Mouse (Mus musculus): ENCODE measurements at regions not wholly inside any gene's neighbourhood (a gene's known extent, or its start where the extent isn't known, plus 50 kb on each side); places are given as distances from the start of the nearest gene placed in this dataset.

DNA sequence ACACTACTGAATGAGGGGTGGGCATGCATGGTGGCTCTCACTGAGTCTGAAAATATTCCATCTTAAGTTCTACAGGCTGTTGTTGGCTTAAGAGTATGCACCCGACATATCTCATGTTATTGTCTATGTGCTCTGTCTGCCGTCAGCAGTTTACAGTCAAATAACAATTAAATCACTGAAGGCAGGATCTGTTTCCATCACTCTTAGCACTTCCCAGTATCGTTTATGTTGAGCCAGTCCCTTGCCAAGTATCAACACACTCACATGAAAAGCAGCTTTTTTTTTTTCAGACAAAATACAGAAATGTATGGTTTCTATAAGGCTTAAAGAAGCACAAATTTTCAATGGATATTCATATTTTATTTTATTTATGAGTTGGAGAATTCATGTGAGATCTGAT lies 485.9 kb upstream of the Gm9747 start:
- peaks cover 0 to 4% of the 10 kb centered on the region in 2 experiments; a peak in 1 of 4 replicates for H3K4me1 ChIP-seq (ENCODE audit: control insufficient read depth in 1 of 2, insufficient read depth in 2 of 2)
- no peaks in the 10 kb centered on the region for H3K79me2 ChIP-seq (replicated peaks; ENCODE audit: control insufficient read depth, extremely low read depth, insufficient read depth, poor library complexity, severe bottlenecking)
- dilution Hi-C loops (cut with MboI; ENCODE audit: extremely low pct_ligation_motif_present, extremely low pct_unique_long_range_greater_than_20kb, low sequenced_read_pairs) (no loop called here), in situ Hi-C loops (cut with MboI; ENCODE audit: low pct_ligation_motif_present, low pct_unique_long_range_greater_than_20kb, low sequenced_read_pairs) (no loop called here)
- H3K27ac ChIP-seq (ENCODE audit: insufficient read depth, low read depth) = no peak overlapping the region
- H3K4me3 ChIP-seq (replicated peaks in 1 of 3; ENCODE audit: low read depth in 2 of 3, low read length in 2 of 3, poor library complexity in 1 of 3) = no peak overlapping the region
- no peaks in the 10 kb centered on the region for H3K27me3 ChIP-seq (replicated peaks)
- H3K4me2 ChIP-seq (ENCODE audit: insufficient read depth, low read depth, poor library complexity, severe bottlenecking) = no peak overlapping the region
- no peak for DNase-seq (ENCODE audit: extremely low read depth)
- no peak overlapping the region for H3K9ac ChIP-seq (ENCODE audit: insufficient read depth, low read depth)
- H3K36me3 ChIP-seq (replicated peaks in 1 of 2; ENCODE audit: control insufficient read depth in 1 of 2, insufficient read depth in 1 of 2, low read length in 1 of 2) = no peaks in the 10 kb centered on the region
- TF ChIP-seq KAT2A (IDR thresholded peaks at IDR 0.05; ENCODE audit: insufficient replicate concordance, low read length) (no peak), BHLHE40 (IDR thresholded peaks at IDR 0.05; ENCODE audit: low read depth, low read length) (no peak), POLR2A (IDR thresholded peaks at IDR 0.05; ENCODE audit: low read depth, low read length) (no peak), PAX5 (IDR thresholded peaks at IDR 0.05; ENCODE audit: low read length) (no peak), SIN3A (IDR thresholded peaks at IDR 0.05; ENCODE audit: low read length) (no peak), MXI1 (IDR thresholded peaks at IDR 0.05; ENCODE audit: low read depth, low read length) (no peak), RAD21 (IDR thresholded peaks at IDR 0.05; ENCODE audit: low read depth, low read length) (no peak), ETS1 (conservative IDR thresholded peaks at IDR 0.05; ENCODE audit: low read depth, low read length) (no peak), RCOR1 (conservative IDR thresholded peaks at IDR 0.05; ENCODE audit: low read depth, low read length) (no peak), NELFE (IDR thresholded peaks at IDR 0.05; ENCODE audit: low read depth, low read length) (no peak), ZKSCAN1 (IDR thresholded peaks at IDR 0.05; ENCODE audit: borderline replicate concordance, low read depth, low read length) (no peak), ZMIZ1 (IDR thresholded peaks at IDR 0.05; ENCODE audit: low read depth, low read length) (no peak), CTCF (conservative IDR thresholded peaks at IDR 0.05 in 1 of 2, IDR thresholded peaks at IDR 0.05 in 1 of 2; ENCODE audit: low read depth in 2 of 2, low read length in 2 of 2) (no peak), E2F4 (IDR thresholded peaks at IDR 0.05; ENCODE audit: insufficient replicate concordance, low read depth, low read length) (no peak), ZNF384 (IDR thresholded peaks at IDR 0.05; ENCODE audit: low read depth, low read length) (no peak), ELF1 (IDR thresholded peaks at IDR 0.05; ENCODE audit: low read depth, low read length) (no peak), TBP (conservative IDR thresholded peaks at IDR 0.05; ENCODE audit: low read depth, low read length) (no peak), CHD2 (IDR thresholded peaks at IDR 0.05; ENCODE audit: low read length) (no peak), USF2 (conservative IDR thresholded peaks at IDR 0.05; ENCODE audit: low read depth, low read length) (no peak), SMC3 (IDR thresholded peaks at IDR 0.05; ENCODE audit: low read depth, low read length) (no peak)
- H3K9me3 ChIP-seq (replicated peaks; ENCODE audit: low read length) = no peaks in the 10 kb centered on the region

DNA sequence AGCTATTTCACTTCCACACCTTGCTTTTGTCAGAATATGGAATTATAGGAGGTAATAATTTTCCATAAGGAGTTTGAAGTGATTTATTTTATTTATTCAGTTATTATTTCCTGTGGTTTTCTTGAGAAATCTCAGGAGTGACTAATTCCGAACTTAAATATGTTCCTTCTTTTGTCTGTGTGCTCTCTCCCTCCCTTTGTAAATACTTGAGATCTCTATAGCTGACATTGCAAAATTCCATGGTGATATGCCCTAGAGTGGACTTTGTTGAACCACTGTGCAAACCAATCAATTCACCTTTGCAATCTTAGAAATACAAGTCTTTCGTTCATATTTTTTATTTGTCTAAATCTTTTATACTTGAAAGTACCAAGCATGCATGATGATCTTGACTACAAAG lies 478.8 kb upstream of the Gm9747 start:
- H3K36me3 ChIP-seq (replicated peaks in 1 of 2; ENCODE audit: control insufficient read depth in 1 of 2, insufficient read depth in 1 of 2, low read length in 1 of 2) = no peaks in the 10 kb centered on the region
- H3K9me3 ChIP-seq (replicated peaks; ENCODE audit: low read length) = no peaks in the 10 kb centered on the region
- dilution Hi-C loops (cut with MboI; ENCODE audit: extremely low pct_ligation_motif_present, extremely low pct_unique_long_range_greater_than_20kb, low sequenced_read_pairs) = no loop called here
- no peak overlapping the region for H3K4me2 ChIP-seq (ENCODE audit: insufficient read depth, low read depth, poor library complexity, severe bottlenecking)
- H3K4me3 ChIP-seq (replicated peaks in 1 of 3; ENCODE audit: low read depth in 2 of 3, low read length in 2 of 3, poor library complexity in 1 of 3) = no peak overlapping the region
- no peak overlapping the region for H3K9ac ChIP-seq (ENCODE audit: insufficient read depth, low read depth)
- H3K27me3 ChIP-seq (replicated peaks) = no peaks in the 10 kb centered on the region
- H3K27ac ChIP-seq (ENCODE audit: insufficient read depth, low read depth) = no peak overlapping the region
- H3K4me1 ChIP-seq (ENCODE audit: control insufficient read depth in 1 of 2, insufficient read depth in 2 of 2) = peaks cover 0 to 3% of the 10 kb centered on the region in 2 experiments; a peak in 2 of 4 replicates
- no peak for TF ChIP-seq UBTF (IDR thresholded peaks at IDR 0.05; ENCODE audit: low read depth, low read length)
- TF ChIP-seq USF2 (conservative IDR thresholded peaks at IDR 0.05; ENCODE audit: low read depth, low read length) = no peak
- TF ChIP-seq MXI1 (IDR thresholded peaks at IDR 0.05; ENCODE audit: low read depth, low read length) = no peak
- no peak for TF ChIP-seq SIN3A (IDR thresholded peaks at IDR 0.05; ENCODE audit: low read length)
- no peak for TF ChIP-seq NELFE (IDR thresholded peaks at IDR 0.05; ENCODE audit: low read depth, low read length)
- TF ChIP-seq MYC (IDR thresholded peaks at IDR 0.05; ENCODE audit: low read depth, low read length) = no peak
- TF ChIP-seq NRF1 (IDR thresholded peaks at IDR 0.05; ENCODE audit: low read depth, low read length) = no peak
- no peak for TF ChIP-seq SMC3 (IDR thresholded peaks at IDR 0.05; ENCODE audit: low read depth, low read length)
- TF ChIP-seq IRF4 (IDR thresholded peaks at IDR 0.05; ENCODE audit: low read depth, low read length) = no peak
- TF ChIP-seq ETS1 (conservative IDR thresholded peaks at IDR 0.05; ENCODE audit: low read depth, low read length) = no peak
- no peak for TF ChIP-seq POLR2AphosphoS2 (IDR thresholded peaks at IDR 0.05; ENCODE audit: low read depth, low read length)
- TF ChIP-seq EP300 (IDR thresholded peaks at IDR 0.05; ENCODE audit: low read length) = no peak
- in situ Hi-C loops (cut with MboI; ENCODE audit: low pct_ligation_motif_present, low pct_unique_long_range_greater_than_20kb, low sequenced_read_pairs) = no loop called here
- H3K79me2 ChIP-seq (replicated peaks; ENCODE audit: control insufficient read depth, extremely low read depth, insufficient read depth, poor library complexity, severe bottlenecking) = no peaks in the 10 kb centered on the region
- no peak for DNase-seq (ENCODE audit: extremely low read depth)

All from CH12.LX (cell line).